Mouse (Mus musculus) heart, postnatal 0 days (tissue): ENCODE results near the gene Dnah1. TPM values are rescaled to one million over a fixed set of nuclear protein-coding genes. Genes with fewer than 3 reads are reported as not detected.

ENCODE experiments used
- ATAC-seq: fragments of 200-750 bp; cut with Nextera tagmentation; 2 replicates; pipeline ENCODE4 v1.8.0; 2017; ENCODE audit warnings: low read depth, moderate number of reproducible peaks, moderate library complexity; ENCODE audit not compliant: insufficient read depth
- DNase-seq: peaks from one replicate; pipeline ENCODE4 v3.0.0-alpha.2; 2016; ENCODE audit warnings: low spot score
- H3K27ac ChIP-seq: fragments of 300-500 bp; sonication (generic); 2 replicates; pipeline ENCODE4 v1.5.1; 2014; ENCODE audit warnings: low read depth, mild to moderate bottlenecking
- H3K27me3 ChIP-seq: fragments of 300-500 bp; sonication (generic); 2 replicates; pipeline ENCODE4 v1.6.1; 2014; ENCODE audit warnings: low read length, mixed read lengths; ENCODE audit not compliant: control insufficient read depth, insufficient read depth
- H3K36me3 ChIP-seq: fragments of 300-500 bp; sonication (generic); replicated peaks from 2 replicates; pipeline ENCODE4 v1.6.1; 2014; ENCODE audit warnings: low read length, mixed read lengths; ENCODE audit not compliant: control insufficient read depth, insufficient read depth
- H3K4me1 ChIP-seq: fragments of 300-500 bp; sonication (generic); 2 replicates; pipeline ENCODE4 v1.6.1; 2014; ENCODE audit warnings: antibody characterized with exemption; ENCODE audit not compliant: control insufficient read depth, insufficient read depth
- H3K4me2 ChIP-seq: fragments of 300-500 bp; sonication (generic); 2 replicates; pipeline ENCODE4 v1.6.1; 2014; ENCODE audit warnings: low read depth, mild to moderate bottlenecking, low read length, moderate library complexity
- H3K4me3 ChIP-seq: fragments of 300-500 bp; sonication (generic); 2 replicates; pipeline ENCODE4 v1.5.1; 2014; ENCODE audit warnings: low read depth, low read length
- H3K9ac ChIP-seq: fragments of 300-500 bp; sonication (generic); replicated peaks from 2 replicates; pipeline ENCODE4 v1.6.1; 2014; ENCODE audit warnings: low read depth, low read length, mixed read lengths
- H3K9me3 ChIP-seq: fragments of 300-500 bp; sonication (generic); replicated peaks from 2 replicates; pipeline ENCODE4 v1.6.1; 2016; ENCODE audit warnings: low read length; ENCODE audit not compliant: control insufficient read depth
- CTCF ChIP-seq: IDR thresholded peaks from 2 replicates; pipeline ENCODE4 v1.5.1; 2016; ENCODE audit warnings: antibody characterized with exemption, control low read depth, low read depth
- EP300 ChIP-seq: IDR thresholded peaks from 2 replicates; pipeline ENCODE4 v1.6.1; 2016; ENCODE audit warnings: antibody characterized with exemption, low read depth
- WGBS: fragments of 180-500 bp; shearing (Covaris S2); extraction: QIAGEN DNeasy Blood & Tissue Kit; methylation state at CpG from one replicate; pipeline ENCODE4 v1.1.7; 2014; 5-methylcytosine and 5-hydroxymethylcytosine counted together
- polyA plus RNA-seq: library from polyadenylated mRNA; unstranded; fragments of >200 nt; fragmentation: Nextera tagmentation; extraction: Ambion mirVana; gene quantifications from 2 replicates; pipeline ENCODE4 v1.2.1, GENCODE M21; 2015
- total RNA-seq: library from RNA; depleted of rRNA; stranded (reverse); fragments of >200 nt; gene quantifications from 2 replicates; pipeline ENCODE4 v1.2.3, GENCODE M21; 2014; ENCODE audit warnings: low replicate concordance

Dnah1 gene
- total and polyA plus RNA-seq, 2 experiments from 2014 or later, result 0.08 to 0.10 TPM

DNA sequence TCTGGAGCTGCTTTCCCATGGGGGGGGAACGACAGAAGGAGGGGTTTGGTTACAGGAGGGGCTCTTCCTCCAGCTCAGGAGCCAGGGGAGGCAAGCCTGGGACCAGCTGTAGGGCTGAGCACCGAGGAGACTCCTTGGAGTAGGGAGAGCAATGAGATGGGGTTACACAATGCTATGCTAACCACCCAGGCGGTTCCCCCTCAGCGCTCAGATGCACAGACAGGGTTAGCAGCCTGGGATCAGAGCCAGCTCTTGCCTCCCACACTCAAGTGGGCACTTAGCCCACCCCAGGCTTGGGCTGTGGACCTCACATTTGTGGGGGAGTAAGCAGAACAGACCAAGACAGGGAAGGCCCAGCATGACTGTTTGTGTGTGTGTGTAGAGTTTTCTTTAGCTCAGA lies 96.7 kb downstream of the Dnah1 start:
- peak overlapping the region; percentile 39 for H3K27ac ChIP-seq
- peaks cover 41% of the 10 kb centered on the region for H3K4me1 ChIP-seq

DNA sequence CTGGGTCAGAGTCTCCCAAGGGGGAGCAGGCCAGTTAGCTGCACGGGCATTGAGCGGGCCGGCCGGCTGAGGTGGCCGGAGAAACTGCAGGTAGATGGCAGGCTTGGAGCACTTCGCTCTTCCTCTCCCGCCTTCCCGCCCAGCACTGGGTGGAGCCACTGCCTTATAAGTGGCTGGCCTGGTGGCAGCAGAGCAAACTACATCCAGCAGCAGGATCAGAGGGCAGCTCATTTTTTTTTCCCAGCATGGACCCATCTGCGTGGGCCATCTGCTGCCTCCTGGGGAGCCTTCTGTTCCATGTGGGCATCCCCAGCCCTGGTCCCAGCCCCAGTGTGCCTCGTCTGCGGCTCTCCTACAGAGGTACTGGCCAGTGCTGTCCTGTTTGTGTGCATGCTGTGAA lies 106.0 kb downstream of the Dnah1 start, which contains the start of gene Sema3g:
Sema3g (plus strand) TSS at position 195 of the 400 bp plus-strand sequence.
- H3K9ac ChIP-seq, result no peak within 1 kb of the TSS
- H3K4me2 ChIP-seq, result peak within 1 kb of the TSS; percentile 28; the same call in 1 of the 2 replicates
- 7% methylated on average over 11 of the region's 11 CpGs for WGBS
- TF ChIP-seq CTCF (peak; percentile 77), EP300 (no peak)
- H3K36me3 ChIP-seq, result no peaks in the 10 kb centered on the region
- H3K9me3 ChIP-seq, result no peaks in the 10 kb centered on the region
- H3K4me3 ChIP-seq, result peak within 1 kb of the TSS; percentile 17; the same call in 1 of the 2 replicates
- H3K4me1 ChIP-seq, result peaks cover 12% of the 10 kb centered on the region
- no peaks in the 10 kb centered on the region for H3K27me3 ChIP-seq
- ATAC-seq, result peak; percentile 61
- DNase-seq, result peak; percentile 76
- H3K27ac ChIP-seq, result peak within 1 kb of the TSS; percentile 49; the same call in 1 of the 2 replicates

More for the DNA sequence above, 96.7 kb downstream of the Dnah1 start:
- ATAC-seq (peak; percentile 34), DNase-seq (no peak)
- TF ChIP-seq CTCF (no peak), EP300 (no peak)
- H3K4me3 ChIP-seq, result no peak overlapping the region
- no peak overlapping the region for H3K4me2 ChIP-seq
- H3K9me3 ChIP-seq, result no peaks in the 10 kb centered on the region
- 19% methylated on average over 4 of the region's 4 CpGs for WGBS
- no peak overlapping the region for H3K9ac ChIP-seq
- H3K36me3 ChIP-seq, result no peaks in the 10 kb centered on the region
- H3K27me3 ChIP-seq, result no peaks in the 10 kb centered on the region

DNA sequence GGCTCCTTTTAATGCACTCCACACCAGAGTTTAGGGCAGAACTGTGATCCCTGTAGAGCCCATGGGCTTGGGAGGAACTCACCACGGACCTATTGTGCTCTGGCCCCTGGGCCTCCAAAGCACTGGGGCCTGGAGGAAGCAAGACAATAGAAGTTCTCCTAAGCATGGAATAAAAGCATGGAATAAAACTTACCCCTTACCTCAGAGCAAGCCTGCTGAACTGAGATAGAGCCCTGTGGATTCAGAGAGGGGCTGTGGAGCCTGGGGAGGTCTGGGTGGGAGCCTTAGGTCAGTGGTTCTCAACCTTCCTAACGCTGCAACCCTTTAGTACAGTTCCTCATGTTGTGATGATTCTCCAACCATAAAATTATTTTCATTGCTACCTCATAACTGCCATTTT lies 106.8 kb downstream of the Dnah1 start, which contains the start of gene Nisch:
Nisch (minus strand) TSS at position 101 of the 400 bp plus-strand sequence.
- H3K4me3 ChIP-seq, result peak within 1 kb of the TSS; percentile 17; the same call in 1 of the 2 replicates

DNA sequence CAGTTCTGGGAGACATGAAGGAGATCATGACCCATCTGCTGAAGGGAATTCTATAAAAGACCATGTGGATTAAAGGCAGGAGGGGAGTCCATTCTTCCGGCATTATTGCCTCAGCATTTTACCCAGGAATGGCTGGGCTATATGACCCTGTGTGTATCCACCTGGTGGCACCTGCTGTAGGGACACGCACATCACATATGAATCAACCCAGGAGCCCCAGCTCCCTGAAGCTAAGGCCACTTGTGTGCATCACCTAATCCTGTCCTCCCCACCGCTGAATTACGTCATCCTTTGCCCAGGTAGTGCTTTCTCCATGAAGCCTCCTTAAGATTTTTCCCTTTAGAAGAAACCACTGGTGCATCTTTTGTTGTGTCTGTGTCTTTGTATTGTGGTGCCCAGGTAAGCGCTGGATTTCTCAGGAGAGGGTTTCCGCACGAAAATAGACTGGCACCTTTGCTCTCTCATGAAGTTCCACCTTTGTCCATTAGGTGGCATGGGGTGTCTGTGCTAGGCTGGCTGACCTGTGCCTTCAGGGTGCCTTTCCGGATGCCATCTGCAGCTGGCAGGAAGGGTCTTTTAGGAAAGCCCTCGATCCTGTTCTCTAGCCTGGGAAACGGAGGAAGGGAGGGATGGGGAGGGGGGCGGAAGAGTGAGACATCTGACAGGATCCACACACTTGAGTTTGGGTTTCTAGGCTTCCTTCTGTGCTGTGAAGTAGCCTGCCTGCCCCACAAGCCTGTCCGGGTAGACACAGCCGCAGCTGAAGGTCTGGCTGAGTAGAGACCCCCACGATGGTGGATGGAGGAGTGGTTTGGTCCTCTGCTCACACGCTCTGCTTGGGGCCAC lies 108.3 kb downstream of the Dnah1 start:
- H3K9me3 ChIP-seq, result no peaks in the 10 kb centered on the region
- no peak overlapping the region for H3K4me2 ChIP-seq
- ATAC-seq, result peak; percentile 15
- no peak overlapping the region for H3K4me3 ChIP-seq
- H3K4me1 ChIP-seq, result peaks cover 19% of the 10 kb centered on the region
- H3K36me3 ChIP-seq, result peaks cover 16% of the 10 kb centered on the region
- TF ChIP-seq EP300 (no peak), CTCF (peak; percentile 97)
- WGBS, result 28% methylated on average over 15 of the region's 15 CpGs
- H3K27ac ChIP-seq, result peak overlapping the region; percentile 40; the same call in 1 of the 2 replicates
- H3K9ac ChIP-seq, result 0 out of 2 replicates have a peak overlapping the region, but pooled peaks have one; percentile 23
- DNase-seq, result no peak
- H3K27me3 ChIP-seq, result no peaks in the 10 kb centered on the region

More for the DNA sequence above, 106.8 kb downstream of the Dnah1 start, which contains the start of gene Nisch:
- Histone ChIP-seq H3K4me1 (peaks cover 19% of the 10 kb centered on the region), H3K4me2 (peak within 1 kb of the TSS; percentile 28; the same call in 1 of the 2 replicates), H3K27ac (peak within 1 kb of the TSS; percentile 49; the same call in 1 of the 2 replicates), H3K27me3 (no peaks in the 10 kb centered on the region), H3K9me3 (no peaks in the 10 kb centered on the region), H3K9ac (0 out of 2 replicates have a peak within 1 kb of the TSS, but pooled peaks have one; percentile 23), H3K36me3 (peaks cover 6% of the 10 kb centered on the region; the same call in 1 of the 2 replicates)
- 55% methylated on average over 2 of the region's 2 CpGs for WGBS
- DNase-seq, result no peak
- no peak for TF ChIP-seq EP300
- TF ChIP-seq CTCF, result no peak
- ATAC-seq, result no peak

DNA sequence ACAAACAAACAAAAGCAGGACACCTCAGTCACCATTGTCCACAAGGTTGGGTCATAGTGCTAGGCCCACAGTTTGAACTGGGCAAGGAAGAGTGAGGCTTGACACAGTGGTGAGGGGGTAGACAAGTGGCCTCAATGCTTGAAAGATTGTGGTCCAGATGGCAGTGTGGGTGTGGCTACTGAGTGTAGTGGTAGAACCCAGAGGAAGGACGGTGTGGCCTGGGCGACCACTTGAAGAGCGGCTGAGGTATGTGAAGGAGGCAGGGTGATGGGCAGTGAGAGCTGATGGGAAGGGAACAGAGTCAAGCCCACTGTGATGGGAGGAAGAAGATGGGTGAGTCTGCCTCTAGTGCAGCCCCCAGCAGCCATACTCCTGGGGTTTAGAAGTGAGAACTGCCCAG lies 109.0 kb downstream of the Dnah1 start:
- H3K4me2 ChIP-seq, result no peak overlapping the region
- H3K27me3 ChIP-seq, result no peaks in the 10 kb centered on the region
- peaks cover 19% of the 10 kb centered on the region for H3K4me1 ChIP-seq
- TF ChIP-seq EP300 (no peak), CTCF (no peak)
- H3K9me3 ChIP-seq, result no peaks in the 10 kb centered on the region
- no peak overlapping the region for H3K9ac ChIP-seq
- WGBS, result 60% methylated on average over 3 of the region's 3 CpGs
- DNase-seq (no peak), ATAC-seq (peak; percentile 24)
- no peak overlapping the region for H3K4me3 ChIP-seq
- H3K36me3 ChIP-seq, result peaks cover 22% of the 10 kb centered on the region
- peak overlapping the region; percentile 77 for H3K27ac ChIP-seq
